Mouse (Mus musculus) MN1 (cell line): ENCODE results near the gene Syf2.

Experiments used
- DNase-seq: peaks from one replicate; pipeline ENCODE4 v3.0.0-alpha.2; 2016; ENCODE audit warnings: low spot score

Gene Syf2

DNA sequence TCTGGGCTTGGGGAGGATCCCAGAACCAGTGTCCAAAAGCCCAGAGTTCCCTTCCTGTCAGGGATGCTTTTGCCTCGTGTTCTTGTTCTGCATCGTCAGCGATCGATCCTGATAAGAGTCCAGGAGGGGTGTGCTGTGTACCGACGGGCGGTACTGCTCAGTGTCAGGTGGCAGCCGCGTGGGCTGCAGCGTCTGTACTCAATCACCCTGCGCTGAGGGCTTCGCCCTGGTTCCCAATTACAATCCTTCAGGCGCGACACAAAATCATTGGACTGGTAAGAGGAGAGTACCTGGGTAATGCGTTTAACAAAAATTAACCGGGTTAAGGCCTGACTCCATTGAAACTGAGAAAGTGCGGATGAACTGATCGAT lies 37.9 kb downstream of the Syf2 start:
- no peak for DNase-seq

DNA sequence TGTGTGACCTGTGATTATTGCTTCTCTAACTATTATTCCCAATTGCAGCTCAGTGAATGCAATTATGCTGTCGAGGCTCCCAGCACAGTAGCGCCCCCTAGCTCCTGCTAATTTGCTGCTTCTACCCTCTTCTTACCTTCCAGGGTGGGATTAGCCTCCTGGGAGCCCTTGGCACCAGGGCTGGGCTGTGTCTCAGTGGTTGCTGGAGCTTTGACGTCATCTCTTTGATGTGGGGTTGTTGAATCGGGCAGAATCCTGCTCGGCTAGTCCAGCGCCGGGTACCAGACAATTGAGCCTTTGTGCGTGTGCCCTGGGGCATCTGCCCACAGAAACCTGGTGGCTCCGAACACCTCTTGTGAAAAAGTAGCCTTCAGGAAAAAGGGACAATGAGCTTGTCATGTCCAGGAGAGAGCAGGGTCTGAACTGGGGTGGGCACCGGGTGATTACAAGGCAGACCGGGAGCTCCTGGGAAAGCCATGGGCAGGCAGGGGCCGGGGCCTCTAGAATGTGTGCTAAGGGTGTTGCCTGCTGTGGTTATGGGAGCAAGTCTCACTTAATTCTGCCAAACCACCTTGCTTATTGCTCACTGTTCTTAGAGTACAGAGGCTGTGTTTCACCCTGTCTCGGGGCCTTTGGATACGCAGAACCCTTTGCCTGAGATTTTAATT lies 44.7 kb downstream of the Syf2 start:
- no peak for DNase-seq

DNA sequence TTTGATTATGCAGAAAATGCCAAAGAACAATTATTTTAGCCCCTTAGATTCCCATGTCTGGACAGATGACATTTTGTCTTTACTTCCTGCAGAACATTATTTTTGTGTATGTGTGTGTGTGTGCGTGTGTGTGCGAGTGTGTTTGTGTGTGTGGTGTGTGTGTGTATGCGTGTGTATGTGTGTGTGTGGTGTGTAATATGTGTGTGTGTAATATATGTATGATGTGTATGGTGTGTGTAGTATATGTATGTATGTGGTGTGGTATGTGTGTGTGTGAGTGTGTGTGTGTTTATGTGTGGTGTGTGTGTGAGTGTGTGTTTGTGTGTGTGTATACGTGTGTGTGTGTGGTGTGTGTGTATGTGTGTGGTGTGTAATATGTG lies 45.2 kb downstream of the Syf2 start:
- DNase-seq = no peak

DNA sequence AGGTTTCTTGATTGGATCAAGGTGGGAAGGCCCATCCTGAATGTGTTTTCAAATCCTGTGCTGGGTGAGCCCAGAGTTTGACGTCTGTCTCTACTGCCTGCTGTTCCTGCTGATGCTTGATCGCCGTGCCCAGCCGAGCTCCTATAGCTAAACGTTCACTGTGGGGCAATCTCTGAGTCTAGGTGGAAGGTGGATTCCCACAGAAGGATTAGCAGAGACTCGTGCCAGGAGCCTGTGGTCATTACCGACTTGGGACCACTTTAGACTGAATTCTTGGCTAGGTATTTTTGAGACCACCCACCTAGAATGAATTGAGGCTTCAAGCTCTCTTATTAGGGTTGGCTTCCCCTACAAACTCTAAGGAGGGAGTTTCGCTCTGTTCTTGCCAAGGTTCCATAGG lies 48.2 kb downstream of the Syf2 start:
- no peak for DNase-seq

DNA sequence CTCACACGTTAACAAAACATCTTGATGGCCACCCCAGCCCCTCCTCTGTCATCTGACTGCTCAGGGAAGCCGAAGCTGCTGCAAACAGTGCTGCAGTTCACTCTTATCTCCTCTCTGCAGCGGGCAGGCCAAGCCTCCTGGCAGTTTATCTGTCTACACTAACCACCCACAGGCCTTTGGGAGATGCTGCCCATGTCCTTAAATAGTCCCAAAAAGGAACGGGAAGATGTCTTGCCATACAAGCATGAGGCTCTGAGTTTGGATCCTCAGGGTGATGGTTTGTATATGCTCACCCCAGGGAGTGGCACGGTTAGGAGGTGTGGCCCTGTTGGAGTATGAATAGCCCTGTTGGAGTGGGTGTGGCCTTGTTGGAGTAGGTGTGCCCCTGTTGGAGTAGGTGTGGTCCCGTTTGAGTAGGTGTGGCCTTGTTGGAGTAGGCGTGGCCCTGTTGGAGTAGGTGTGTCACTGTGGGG lies 51.3 kb downstream of the Syf2 start:
- DNase-seq = no peak

DNA sequence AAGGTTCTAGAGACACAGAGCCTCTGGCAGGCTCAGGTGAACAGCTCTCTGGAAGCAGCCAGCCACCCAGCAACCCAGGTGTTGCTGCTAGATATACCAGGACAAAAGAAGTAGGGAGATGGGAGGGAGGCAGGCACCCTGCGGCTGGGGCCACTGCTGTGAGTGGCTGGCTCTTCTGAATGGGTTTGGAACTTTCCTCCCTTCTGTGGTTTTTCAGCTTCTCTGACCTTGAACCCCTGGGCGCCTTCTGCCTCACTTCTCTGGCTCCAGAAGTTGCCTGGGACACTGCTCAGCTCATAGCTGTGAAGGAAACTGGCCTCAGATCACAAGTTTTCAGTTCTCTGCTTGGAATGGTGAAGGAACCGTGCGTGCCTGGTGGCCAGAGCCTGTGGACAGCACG lies 52.4 kb downstream of the Syf2 start:
- no peak for DNase-seq

DNA sequence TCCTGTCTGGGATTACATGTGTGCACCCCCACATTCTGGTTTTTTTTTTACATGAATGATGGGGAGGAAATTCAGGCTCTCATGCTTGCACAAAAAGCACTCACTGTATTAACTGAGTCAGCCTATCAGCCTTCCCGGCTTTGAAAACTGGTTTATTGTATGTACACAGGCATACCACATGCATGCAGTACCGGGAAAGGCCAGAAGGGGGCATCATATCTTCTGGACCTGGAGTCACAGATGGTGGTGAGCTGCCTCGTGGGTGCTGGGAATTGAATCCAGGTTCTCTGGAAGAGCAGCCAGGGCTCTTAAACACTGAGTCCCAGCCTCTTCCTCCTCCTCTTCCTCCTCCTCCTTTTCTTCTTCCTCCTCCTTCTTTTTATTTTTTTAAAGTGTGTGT lies 53.9 kb downstream of the Syf2 start:
- peak; percentile 33 for DNase-seq

DNA sequence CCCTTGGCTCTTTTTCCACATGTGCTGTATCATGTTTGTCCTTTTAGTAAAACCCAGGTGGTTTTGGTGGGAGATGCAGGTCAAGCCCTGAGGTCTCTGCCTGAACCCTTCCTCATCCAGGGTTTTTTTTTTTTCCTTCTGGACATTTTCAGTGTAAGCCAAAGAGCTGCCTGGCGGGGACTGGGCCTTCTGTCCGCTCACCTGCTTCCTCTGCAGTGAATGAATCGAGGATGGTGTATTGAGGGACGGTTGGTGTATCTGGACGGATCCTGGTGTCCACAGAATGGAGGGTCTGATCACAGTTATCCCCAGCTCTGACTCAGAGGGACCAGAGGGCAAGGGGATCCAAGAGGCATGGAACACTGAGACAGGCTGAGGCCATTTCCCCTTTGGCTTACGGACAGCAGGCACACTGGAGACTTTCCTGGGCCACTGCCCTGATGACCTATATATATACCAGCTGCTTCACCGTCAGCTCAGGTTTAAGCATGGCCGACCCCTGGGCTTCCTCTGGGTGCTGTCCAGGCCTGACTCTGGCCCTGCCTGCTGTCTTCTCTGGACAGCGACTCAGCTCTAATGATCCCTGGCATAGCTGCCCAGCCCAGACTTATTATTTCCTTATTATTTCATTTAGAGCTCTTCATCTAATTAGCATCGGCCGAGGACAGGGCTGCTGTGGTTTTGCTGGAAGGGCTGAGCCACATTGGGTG lies 55.1 kb downstream of the Syf2 start:
- peak; percentile 81 for DNase-seq

DNA sequence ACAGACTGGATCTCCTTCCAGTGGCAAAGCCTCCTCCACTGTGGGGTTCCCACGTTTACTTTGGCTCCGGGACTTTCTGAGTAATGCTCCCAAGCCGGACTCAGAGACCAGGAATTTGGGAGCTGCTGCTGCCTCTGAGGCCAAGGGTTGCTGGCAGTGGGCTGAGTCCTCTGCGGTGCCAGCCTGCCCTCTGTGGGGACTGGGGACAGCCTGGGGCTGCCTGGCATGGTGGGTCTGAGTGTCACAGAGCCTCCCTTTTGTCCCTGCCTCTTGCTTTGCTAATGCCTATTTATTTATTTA lies 55.6 kb downstream of the Syf2 start:
- no peak for DNase-seq

DNA sequence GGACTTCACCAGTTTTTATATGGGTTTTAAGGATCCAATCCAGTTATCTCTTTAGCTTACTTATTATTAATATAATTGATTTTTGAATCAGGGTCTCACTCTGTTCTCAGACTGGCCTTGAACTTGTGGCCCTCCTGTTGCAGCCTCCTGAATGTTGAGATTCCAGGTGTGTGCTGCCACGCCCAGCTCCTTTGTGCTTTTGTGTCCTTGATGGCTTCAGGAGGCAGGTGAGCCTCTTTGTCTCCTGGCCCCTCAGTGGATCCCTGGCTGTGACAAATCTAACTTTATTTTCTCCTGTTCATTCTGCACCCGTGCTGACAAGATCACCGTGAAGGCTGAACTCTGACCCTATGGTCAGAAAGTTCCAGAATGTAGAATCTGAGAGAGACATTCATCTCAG lies 56.3 kb downstream of the Syf2 start:
- DNase-seq = no peak
